Mouse (Mus musculus): Measurements from ENCODE around the gene Mpi.

- TF ChIP-seq MAX (IDR thresholded peaks at IDR 0.05; ENCODE audit: low read depth) (no peak), USF1 (IDR thresholded peaks at IDR 0.05; ENCODE audit: low read depth) (no peak)
Observed at GRCm38 (mm10) chr9:57577144-57577849, 24.7 kb upstream of the Mpi start.

Data from myocyte (in vitro differentiated cells).